Mouse (Mus musculus) effector memory CD4-positive, alpha-beta T cell, adult 5 months (primary cell): ENCODE data around the gene Gm765. TPM values are rescaled to one million over a fixed set of nuclear protein-coding genes. Genes with fewer than 3 reads are reported as not detected.

Source experiments
- polyA plus RNA-seq: library from polyadenylated mRNA; unstranded; fragments of 100-300 nt; shearing (Covaris generic); gene quantifications from one replicate; pipeline ENCODE4 v1.2.1, GENCODE M21; 2017

Gm765 gene
- 0.11 TPM for polyA plus RNA-seq

DNA sequence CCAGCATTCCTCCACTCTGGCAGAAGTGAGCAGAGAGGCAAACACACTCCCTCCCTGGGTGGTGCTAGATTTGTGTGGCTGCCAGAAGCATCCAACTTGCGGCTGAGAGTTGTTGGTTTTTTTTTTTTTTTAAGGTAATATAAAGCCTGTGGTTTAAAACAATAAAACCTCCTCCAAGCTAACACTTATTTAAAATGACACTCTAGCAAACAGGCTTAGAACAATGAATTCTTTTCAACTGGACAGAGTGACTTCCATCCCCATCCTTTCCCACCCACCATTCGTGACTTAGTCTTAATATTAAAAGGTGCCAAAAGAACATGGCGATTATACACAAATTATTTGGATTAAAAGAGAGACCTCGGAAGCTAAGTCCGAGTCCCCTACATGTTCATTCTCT, at the start of gene Gm765:
Gene Gm765, minus strand, starts transcription at position 101 of the 400 bp plus-strand sequence.

